Mouse (Mus musculus) stomach, postnatal 0 days (tissue): ENCODE results near the gene Lsmem1.

Source experiments
- CTCF ChIP-seq: IDR thresholded peaks from 2 replicates; pipeline ENCODE4 v1.5.1; 2016; ENCODE audit warnings: antibody characterized with exemption, low read depth, mild to moderate bottlenecking, moderate library complexity
- EP300 ChIP-seq: optimal IDR thresholded peaks from 2 replicates; pipeline ENCODE3; 2016; ENCODE audit warnings: antibody characterized with exemption

- TF ChIP-seq CTCF (no peak), EP300 (no peak)
Observed at GRCm38 (mm10) chr12:40220001-40220570, 20.8 kb upstream of the Lsmem1 start.
